Mouse (Mus musculus): Measurements from ENCODE around the gene Klhl18. TPM values are rescaled to one million over a fixed set of nuclear protein-coding genes. Genes with fewer than 3 reads are reported as not detected.
"Not testable (repeated sequence)": the region's sequence is repeated elsewhere in the genome, so short reads cannot be mapped to it uniquely, and the experiment has no call there.

The Klhl18 gene
- polyA plus RNA-seq, 1 experiment from 2014 or later: 7.4 TPM

DNA sequence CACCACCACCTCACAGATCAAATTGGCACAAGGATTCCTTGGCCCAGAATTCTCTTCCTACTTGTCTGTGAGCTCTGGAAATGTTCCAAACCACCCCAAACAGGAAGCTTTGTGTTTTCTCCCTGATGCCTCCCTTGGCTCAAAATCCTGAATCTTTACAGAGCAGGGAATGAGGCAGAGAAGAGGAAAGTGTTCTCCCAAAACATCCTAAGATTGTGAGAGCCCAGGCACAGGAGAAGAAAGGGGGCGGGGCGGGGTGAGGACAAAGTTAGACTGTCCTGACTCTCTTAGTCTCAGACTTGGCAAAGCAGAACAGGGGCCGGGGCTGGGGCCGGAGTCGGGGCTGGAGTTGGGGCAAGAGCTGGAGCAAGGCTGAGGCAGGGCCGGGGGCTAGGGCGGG, 63.6 kb downstream of the Klhl18 start:
- H3K4me1 ChIP-seq: no peaks in the 10 kb centered on the region
- H3K9ac ChIP-seq: no peak overlapping the region
- 67% methylated on average over 7 of the region's 7 CpGs for WGBS

DNA sequence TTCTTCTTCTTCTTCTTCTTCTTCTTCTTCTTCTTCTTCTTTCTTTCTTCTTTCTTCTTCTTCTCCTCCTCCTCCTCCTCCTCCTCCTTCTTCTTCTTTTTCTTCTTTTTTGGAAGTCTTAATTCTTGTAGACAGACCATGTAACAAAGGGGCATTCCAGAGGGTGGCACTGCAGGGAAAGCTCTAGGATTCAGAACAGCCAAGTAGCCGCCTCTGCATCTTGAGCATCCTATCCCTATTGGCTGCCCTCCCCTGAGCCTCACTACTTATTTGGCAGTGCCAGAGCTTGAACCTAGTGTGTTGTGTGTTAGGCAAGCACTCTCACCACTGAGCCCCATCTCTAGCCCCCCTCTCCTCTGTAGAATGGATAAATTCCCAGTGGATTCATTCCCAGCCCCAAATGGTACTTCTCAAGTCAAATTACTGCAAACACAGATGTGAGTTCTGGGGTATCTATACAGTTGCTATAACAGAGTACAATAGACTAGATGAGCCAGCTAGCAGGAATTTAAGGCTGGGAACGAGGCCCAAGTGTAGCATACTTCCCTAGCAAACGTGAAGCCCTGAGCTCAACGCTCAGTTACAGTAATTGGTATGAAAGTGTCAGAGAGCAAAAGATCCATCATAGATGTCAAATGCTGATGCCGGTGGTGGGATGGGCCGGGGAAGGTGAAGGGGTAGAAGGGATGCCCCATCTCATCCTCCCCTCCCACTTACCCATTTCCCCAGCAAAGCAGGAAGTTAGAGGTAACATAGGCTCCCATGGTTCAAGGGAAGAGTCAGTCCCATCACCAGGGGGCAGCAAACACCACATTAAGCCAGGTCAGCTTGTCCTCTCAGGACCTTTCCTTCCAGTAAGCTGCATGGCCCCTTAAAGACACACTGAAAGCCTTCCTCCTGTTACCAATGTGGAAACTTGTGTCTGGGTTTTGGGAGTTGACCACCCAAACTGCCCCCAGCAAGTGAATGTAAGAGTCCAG, 65.3 kb downstream of the Klhl18 start:
- no peaks in the 10 kb centered on the region for H3K36me3 ChIP-seq
- WGBS: 28% methylated on average over 6 of the region's 6 CpGs
- peak; percentile 34; the same call in 1 of the 2 replicates for ATAC-seq (ENCODE audit: insufficient read depth, low FRiP score, low read depth)
- H3K9ac ChIP-seq: no peak overlapping the region
- peaks cover 8% of the 10 kb centered on the region for H3K4me1 ChIP-seq
- no peak overlapping the region for H3K4me3 ChIP-seq (replicated peaks)
- no peaks in the 10 kb centered on the region for H3K9me3 ChIP-seq
- no peaks in the 10 kb centered on the region for H3K27me3 ChIP-seq (replicated peaks)
- H3K4me2 ChIP-seq: no peak overlapping the region
- no peak overlapping the region for H3K27ac ChIP-seq

More for the DNA sequence above, 63.6 kb downstream of the Klhl18 start:
- Histone ChIP-seq H3K4me2 (no peak overlapping the region), H3K27me3 (replicated peaks) (no peaks in the 10 kb centered on the region), H3K4me3 (replicated peaks) (no peak overlapping the region), H3K36me3 (no peaks in the 10 kb centered on the region), H3K27ac (no peak overlapping the region), H3K9me3 (no peaks in the 10 kb centered on the region)
- ATAC-seq (ENCODE audit: insufficient read depth, low FRiP score, low read depth): no peak

DNA sequence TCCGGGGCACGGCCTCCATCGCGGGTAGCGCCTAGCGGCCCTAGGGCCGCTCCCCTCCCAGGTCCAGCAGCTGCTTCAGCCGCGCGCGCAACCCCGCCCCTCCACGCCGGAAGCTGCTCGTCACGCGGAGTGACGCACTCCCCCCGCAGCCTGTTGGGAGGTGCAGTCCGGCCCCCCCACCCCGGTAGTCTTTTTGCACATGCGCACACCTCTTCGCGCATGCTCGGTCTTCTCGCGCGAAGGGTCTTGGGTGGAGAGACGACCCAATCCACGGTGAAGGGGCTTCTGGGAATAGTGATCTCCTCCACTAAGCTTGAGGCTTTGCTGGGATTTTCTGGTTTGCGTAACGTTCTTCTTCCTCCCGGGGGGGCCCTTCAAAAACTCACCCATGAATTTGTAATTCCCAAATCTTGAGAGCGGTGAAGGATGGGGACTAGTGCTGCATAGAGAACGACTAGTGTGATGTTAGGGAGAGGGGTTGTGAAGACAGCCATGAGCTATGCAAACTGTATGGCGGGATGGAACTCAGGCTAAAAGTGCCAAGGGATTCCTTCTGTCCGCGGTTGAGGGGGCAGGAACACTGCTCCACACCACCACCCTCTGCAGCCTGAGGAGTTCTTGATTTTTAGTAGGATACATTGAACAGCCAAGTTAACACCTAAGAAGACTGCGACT, 68.3 kb downstream of the Klhl18 start, which contains the start of gene Ptpn23:
Ptpn23 (minus strand) TSS at position 115 of the 675 bp plus-strand sequence.
- H3K9ac ChIP-seq: peak within 1 kb of the TSS; percentile 84
- no peaks in the 10 kb centered on the region for H3K27me3 ChIP-seq (replicated peaks)
- H3K4me3 ChIP-seq (replicated peaks): peak within 1 kb of the TSS; percentile 96
- H3K36me3 ChIP-seq: no peaks in the 10 kb centered on the region
- no peaks in the 10 kb centered on the region for H3K9me3 ChIP-seq
- 1% methylated on average over 39 of the region's 39 CpGs for WGBS
- ATAC-seq (ENCODE audit: insufficient read depth, low FRiP score, low read depth): peak; percentile 95
- peaks cover 8% of the 10 kb centered on the region for H3K4me1 ChIP-seq
- H3K4me2 ChIP-seq: peak within 1 kb of the TSS; percentile 75
- H3K27ac ChIP-seq: peak within 1 kb of the TSS; percentile 86

DNA sequence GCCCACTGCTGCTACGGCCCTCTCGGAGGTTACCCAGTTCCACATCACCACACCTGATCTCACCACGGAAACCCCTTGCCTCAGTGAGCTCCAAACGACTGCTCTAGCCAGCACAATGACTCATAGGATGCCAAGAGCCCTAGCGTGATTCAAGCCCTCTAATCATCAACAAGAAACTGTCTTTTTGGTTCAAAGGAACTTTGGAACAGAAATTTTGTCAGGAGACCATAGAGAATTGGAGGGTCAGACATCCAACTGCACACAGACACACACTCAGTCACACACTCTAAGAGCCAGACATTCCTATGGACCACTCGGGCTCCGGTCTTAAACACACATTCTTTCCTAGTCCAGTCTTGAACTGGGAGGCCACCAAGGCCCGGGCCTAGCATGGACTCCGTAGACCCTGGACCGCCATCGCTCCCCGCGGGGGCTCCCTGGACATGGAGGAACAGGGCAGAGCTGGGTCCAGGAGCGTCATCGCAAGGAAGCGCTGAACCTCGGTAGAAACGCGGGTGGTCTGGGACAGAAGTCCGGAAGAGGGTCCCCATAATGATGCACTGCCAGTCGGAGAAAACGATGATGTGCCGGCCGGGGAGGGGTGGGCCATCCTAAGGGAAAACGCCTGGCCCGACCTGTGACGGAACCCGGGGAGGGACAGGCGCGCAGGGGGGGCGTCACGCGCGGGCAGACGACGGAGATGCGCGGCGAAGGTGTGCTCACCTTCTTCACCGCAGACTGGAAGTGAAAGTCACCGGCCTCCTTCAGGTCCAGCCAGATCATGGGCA, 69.0 kb downstream of the Klhl18 start:
- Histone ChIP-seq H3K36me3 (no peaks in the 10 kb centered on the region), H3K4me2 (peak overlapping the region; percentile 75), H3K27ac (peak overlapping the region; percentile 64), H3K27me3 (replicated peaks) (no peaks in the 10 kb centered on the region), H3K4me3 (replicated peaks) (peak overlapping the region; percentile 96), H3K9ac (peak overlapping the region; percentile 84), H3K4me1 (peaks cover 8% of the 10 kb centered on the region), H3K9me3 (no peaks in the 10 kb centered on the region)
- peak; percentile 25; the same call in 1 of the 2 replicates for ATAC-seq (ENCODE audit: insufficient read depth, low FRiP score, low read depth)
- under 1% methylated on average over 41 of the region's 41 CpGs for WGBS

DNA sequence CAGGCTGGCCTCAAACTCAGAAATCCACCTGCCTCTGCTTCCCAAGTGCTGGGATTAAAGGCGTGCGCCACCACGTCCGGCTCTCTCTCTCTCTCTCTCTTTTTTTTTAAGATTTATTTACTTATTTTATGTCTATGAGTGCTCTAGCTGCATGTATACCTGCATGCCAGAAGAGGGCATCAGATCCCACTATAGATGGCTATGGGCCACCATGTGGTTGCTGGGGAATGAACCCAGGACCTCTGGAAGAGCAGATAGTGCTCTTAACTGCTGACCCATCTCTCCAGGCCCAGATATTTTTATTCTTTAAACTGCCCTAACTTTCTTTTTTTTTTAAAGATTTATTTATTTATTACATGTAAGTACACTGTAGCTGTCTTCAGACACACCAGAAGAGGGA, 73.3 kb downstream of the Klhl18 start:
- H3K27me3 ChIP-seq (replicated peaks); H3K9ac ChIP-seq; H3K4me2 ChIP-seq; H3K36me3 ChIP-seq; H3K4me1 ChIP-seq; ATAC-seq (ENCODE audit: insufficient read depth, low FRiP score, low read depth); H3K4me3 ChIP-seq (replicated peaks); H3K9me3 ChIP-seq; H3K27ac ChIP-seq: not testable (repeated sequence)
- WGBS: 82% methylated on average over 4 of the region's 4 CpGs

DNA sequence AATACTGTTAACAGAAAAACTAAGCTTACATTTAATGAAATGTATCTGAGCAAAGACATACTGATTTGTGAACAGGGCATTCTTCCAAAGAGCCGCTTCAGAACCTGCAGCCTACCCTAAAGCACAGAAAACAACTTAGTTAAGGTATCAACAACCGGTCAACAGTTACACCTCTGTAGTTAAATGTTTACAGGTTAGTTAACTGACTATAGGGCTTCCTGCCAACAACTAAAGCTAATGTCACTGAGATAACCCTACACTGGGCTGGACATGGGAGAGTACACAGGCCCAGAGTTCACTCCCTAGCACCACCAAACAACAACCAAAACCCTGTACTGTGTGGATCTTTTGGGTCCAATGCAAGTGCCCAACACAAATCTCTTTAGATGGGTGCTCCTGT, 73.8 kb downstream of the Klhl18 start:
- Histone ChIP-seq H3K4me2 (no peak overlapping the region), H3K36me3 (no peaks in the 10 kb centered on the region), H3K9me3 (no peaks in the 10 kb centered on the region), H3K27me3 (replicated peaks) (no peaks in the 10 kb centered on the region), H3K4me3 (replicated peaks) (no peak overlapping the region), H3K9ac (no peak overlapping the region), H3K27ac (no peak overlapping the region), H3K4me1 (peaks cover 8% of the 10 kb centered on the region)
- 97% methylated on average over 2 of the region's 2 CpGs for WGBS
- ATAC-seq (ENCODE audit: insufficient read depth, low FRiP score, low read depth): no peak

GRCm38 (mm10) chr9:110400650-110401049, 75.8 kb downstream of the Klhl18 start:
- no peak overlapping the region for H3K4me2 ChIP-seq
- no peak overlapping the region for H3K9ac ChIP-seq
- WGBS: 55% methylated on average over 5 of the region's 5 CpGs
- H3K4me1 ChIP-seq: no peaks in the 10 kb centered on the region
- H3K27me3 ChIP-seq (replicated peaks): no peaks in the 10 kb centered on the region
- H3K27ac ChIP-seq: no peak overlapping the region
- H3K9me3 ChIP-seq: no peaks in the 10 kb centered on the region
- no peak overlapping the region for H3K4me3 ChIP-seq (replicated peaks)
- ATAC-seq (ENCODE audit: insufficient read depth, low FRiP score, low read depth): peak; percentile 35; the same call in 1 of the 2 replicates
- H3K36me3 ChIP-seq: 0 out of 2 replicates have a peak, but pooled peaks cover under 1% of the 10 kb centered on the region

GRCm38 (mm10) chr9:110393295-110393694, 83.2 kb downstream of the Klhl18 start:
- Histone ChIP-seq H3K9me3 (no peaks in the 10 kb centered on the region), H3K4me2 (no peak overlapping the region), H3K9ac (no peak overlapping the region), H3K36me3 (peaks cover 52% of the 10 kb centered on the region), H3K27ac (no peak overlapping the region), H3K4me3 (replicated peaks) (no peak overlapping the region), H3K27me3 (replicated peaks) (no peaks in the 10 kb centered on the region), H3K4me1 (no peaks in the 10 kb centered on the region)
- WGBS: 88% methylated on average over 4 of the region's 4 CpGs
- 0 out of 2 replicates have a peak, but pooled peaks have one; percentile 15 for ATAC-seq (ENCODE audit: insufficient read depth, low FRiP score, low read depth)

- no peak for ATAC-seq (ENCODE audit: insufficient read depth, low FRiP score, low read depth)
- Histone ChIP-seq H3K4me1 (no peaks in the 10 kb centered on the region), H3K9me3 (no peaks in the 10 kb centered on the region), H3K36me3 (peaks cover 73% of the 10 kb centered on the region), H3K27ac (no peak overlapping the region), H3K9ac (no peak overlapping the region), H3K4me3 (replicated peaks) (no peak overlapping the region), H3K4me2 (no peak overlapping the region), H3K27me3 (replicated peaks) (no peaks in the 10 kb centered on the region)
- WGBS: 94% methylated on average over 3 of the region's 3 CpGs
Measured at GRCm38 (mm10) chr9:110390843-110391242, 85.7 kb downstream of the Klhl18 start.

GRCm38 (mm10) chr9:110388011-110388410, 88.5 kb downstream of the Klhl18 start:
- Histone ChIP-seq H3K4me2 (no peak overlapping the region), H3K27me3 (replicated peaks) (no peaks in the 10 kb centered on the region), H3K9me3 (no peaks in the 10 kb centered on the region), H3K9ac (no peak overlapping the region), H3K36me3 (peaks cover 88% of the 10 kb centered on the region), H3K27ac (no peak overlapping the region), H3K4me1 (no peaks in the 10 kb centered on the region), H3K4me3 (replicated peaks) (no peak overlapping the region)
- 92% methylated on average over 7 of the region's 7 CpGs for WGBS
- ATAC-seq (ENCODE audit: insufficient read depth, low FRiP score, low read depth): no peak

DNA sequence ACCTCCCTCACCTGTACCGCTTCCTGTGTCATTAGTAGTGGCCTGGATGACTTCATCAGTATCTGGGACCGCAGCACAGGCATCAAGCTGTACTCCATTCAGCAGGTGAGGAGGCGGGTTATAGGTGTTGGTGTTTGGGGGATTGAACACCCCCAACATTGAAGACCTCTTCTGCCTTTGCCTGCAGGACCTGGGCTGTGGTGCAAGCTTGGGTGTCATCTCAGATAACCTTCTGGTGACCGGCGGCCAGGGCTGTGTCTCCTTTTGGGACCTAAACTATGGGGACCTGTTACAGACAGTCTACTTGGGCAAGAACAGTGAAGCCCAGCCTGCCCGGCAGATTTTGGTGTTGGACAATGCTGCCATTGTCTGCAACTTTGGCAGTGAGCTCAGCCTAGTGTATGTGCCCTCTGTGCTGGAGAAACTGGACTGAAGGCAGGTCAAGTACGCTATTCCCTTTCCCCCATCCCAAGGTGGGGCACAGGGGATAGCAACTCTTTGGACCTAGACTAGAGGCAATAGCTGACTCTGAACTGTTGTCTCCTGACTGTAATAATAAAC, 92.0 kb downstream of the Klhl18 start:
- 89% methylated on average over 7 of the region's 7 CpGs for WGBS
- H3K36me3 ChIP-seq: peaks cover 60% of the 10 kb centered on the region
- H3K9ac ChIP-seq: no peak overlapping the region
- no peak overlapping the region for H3K4me2 ChIP-seq
- H3K27ac ChIP-seq: no peak overlapping the region
- H3K9me3 ChIP-seq: no peaks in the 10 kb centered on the region
- H3K4me1 ChIP-seq: no peaks in the 10 kb centered on the region
- ATAC-seq (ENCODE audit: insufficient read depth, low FRiP score, low read depth): no peak
- no peak overlapping the region for H3K4me3 ChIP-seq (replicated peaks)
- no peaks in the 10 kb centered on the region for H3K27me3 ChIP-seq (replicated peaks)
